Mouse (Mus musculus) thymus, adult 18-20 months (tissue): ENCODE results near the gene Atp2c2.

ENCODE experiments used
- DNase-seq, 2 experiments: peaks; one replicate each; pipeline ENCODE4 v3.0.0; 2022; ENCODE audit warnings: mixed read lengths in 2 of 2

The Atp2c2 gene

GRCm38 (mm10) chr8:119755238-119756146 is 55.7 kb downstream of the Atp2c2 start:
- DNase-seq: no peak

GRCm38 (mm10) chr8:119756147-119756461 is 56.3 kb downstream of the Atp2c2 start:
- DNase-seq: no peak

- no peak for DNase-seq
These were observed 56.7 kb downstream of the Atp2c2 start for GRCm38 (mm10) chr8:119756538-119756937.

- DNase-seq: no peak
These were observed 61.9 kb downstream of the Atp2c2 start for GRCm38 (mm10) chr8:119761692-119762091.

- no peak for DNase-seq
These were observed 62.7 kb downstream of the Atp2c2 start for GRCm38 (mm10) chr8:119762226-119763220.

DNA sequence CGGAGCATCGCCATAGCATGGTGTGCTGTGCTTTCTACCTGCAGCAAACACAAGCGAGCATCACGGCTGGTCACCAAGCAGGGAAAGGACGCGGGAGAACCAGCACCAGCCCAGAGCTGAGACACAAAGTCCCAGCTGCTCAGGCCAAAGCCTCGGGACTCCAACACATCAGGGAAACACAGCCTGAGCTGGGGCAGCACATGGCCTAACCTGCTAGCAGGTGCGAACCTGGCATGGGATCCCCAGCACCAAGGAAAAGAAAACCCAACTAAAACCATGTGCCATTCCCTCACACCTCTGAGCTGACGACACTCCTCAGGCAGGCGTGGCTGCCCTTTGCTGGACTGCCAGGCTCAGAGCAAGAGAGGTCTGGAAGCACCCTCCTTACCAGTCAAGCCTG is 65.5 kb downstream of the Atp2c2 start:
- DNase-seq: no peak

DNA sequence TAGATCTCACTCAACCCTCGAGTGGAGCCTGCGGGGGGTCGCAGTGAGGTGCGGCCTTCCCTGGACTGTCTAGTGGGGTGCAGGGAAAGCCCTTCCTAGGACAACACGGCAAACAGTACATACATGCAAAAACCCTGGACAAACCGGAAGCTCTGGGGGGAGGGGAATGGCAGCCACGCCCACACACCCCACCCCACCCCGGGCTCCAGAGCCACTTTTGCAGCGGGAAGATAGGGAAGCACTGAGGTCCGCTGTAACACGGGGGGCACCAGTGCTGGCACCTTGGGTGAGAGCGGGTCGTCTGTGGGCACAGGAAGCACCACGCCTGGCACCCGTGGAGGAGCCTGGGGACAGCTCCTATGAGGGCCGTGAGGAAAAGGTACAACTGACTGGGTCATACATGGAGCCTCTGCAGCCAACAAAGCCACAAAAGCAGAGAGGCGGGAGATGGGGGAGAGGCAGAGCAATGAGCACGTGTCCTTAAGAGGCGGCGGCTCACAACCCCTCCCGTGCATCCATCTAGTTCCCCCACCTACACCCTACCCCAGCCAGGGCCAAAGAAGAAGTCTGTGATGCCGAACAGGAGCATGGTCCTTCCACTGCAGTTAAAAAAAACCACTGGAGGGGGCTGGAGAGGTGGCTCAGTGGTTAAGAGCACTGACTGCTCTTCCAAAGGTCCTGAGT is 66.1 kb downstream of the Atp2c2 start:
- DNase-seq: no peak

GRCm38 (mm10) chr8:119776668-119777245 is 76.9 kb downstream of the Atp2c2 start:
- DNase-seq: no peak

DNA sequence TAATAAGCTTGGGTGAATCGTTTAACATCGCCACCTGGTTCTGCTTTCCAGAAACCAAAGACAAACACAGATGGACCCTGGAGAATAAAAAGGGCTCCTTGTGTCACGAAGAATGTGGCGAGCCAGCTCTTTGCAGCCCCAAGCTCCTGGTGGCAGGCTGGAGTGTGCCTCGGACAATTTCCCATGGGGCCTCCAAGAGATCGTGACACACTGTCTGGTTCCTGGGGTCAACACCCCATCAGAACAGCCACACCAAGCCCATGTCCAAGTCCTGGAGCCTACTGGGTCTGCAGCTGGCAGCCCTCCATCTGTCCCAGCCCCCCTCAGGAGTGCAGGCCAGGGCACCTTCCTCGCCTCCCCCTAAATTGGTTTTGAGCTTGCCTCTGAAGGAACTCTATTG is 78.0 kb downstream of the Atp2c2 start:
- no peak for DNase-seq

DNA sequence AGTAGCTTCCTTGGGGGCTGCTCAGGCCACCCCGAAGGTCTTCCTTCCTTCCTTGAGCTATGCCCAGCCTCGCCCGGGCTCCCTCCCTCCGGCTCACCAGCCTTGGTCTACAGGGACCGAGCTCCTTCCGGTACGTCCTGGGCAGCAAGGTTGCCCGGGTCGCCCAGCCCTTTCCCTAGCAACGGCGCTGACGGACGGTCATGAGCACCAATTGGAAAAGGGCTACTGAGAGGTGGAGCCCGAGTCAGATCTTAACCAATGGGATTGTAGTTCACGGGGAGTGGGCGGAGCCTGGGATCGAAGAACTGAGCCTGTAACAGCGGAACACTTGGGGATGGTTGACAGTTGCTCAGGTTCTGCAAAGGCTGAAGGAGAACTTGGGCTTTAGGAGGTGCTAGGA is 78.5 kb downstream of the Atp2c2 start, which contains the start of gene Tldc1:
Gene Tldc1, minus strand, starts transcription at position 154 of the 400 bp plus-strand sequence.
- peak; percentile 97 to 99 for DNase-seq

- peak; percentile 56 to 72 for DNase-seq
These were observed 79.4 kb downstream of the Atp2c2 start for GRCm38 (mm10) chr8:119779013-119779737.

DNA sequence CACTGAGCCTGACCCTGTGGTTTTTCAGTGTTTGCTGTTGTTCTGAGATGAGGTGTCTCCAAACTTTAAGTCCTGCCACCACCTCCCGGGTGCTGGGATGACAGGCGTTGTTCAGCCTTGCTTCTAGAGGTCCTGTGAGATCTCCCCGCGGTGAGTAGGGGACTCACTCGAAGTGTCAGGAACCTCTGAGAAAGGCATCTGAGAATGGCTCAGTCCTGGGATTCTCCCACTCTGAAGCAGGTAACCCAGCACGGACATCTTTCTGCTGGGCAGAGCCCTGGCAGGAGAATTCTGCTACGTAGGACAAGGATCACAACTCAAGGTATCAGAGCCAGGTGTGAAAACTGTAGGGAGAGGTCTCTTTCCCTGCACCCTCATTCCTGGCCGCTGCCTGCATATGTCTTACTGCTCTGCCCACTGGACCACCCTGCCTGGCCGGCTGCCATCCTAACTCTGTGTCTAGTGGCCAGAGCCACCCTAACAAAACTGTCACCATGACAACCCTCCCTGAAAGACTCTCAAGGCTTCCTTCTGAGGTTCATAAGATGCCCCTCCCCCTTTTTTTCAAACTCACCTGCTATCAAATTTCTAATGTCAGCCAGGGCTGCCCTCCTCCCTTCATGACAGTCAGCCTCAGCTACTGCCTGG is 80.7 kb downstream of the Atp2c2 start:
- no peak for DNase-seq

DNA sequence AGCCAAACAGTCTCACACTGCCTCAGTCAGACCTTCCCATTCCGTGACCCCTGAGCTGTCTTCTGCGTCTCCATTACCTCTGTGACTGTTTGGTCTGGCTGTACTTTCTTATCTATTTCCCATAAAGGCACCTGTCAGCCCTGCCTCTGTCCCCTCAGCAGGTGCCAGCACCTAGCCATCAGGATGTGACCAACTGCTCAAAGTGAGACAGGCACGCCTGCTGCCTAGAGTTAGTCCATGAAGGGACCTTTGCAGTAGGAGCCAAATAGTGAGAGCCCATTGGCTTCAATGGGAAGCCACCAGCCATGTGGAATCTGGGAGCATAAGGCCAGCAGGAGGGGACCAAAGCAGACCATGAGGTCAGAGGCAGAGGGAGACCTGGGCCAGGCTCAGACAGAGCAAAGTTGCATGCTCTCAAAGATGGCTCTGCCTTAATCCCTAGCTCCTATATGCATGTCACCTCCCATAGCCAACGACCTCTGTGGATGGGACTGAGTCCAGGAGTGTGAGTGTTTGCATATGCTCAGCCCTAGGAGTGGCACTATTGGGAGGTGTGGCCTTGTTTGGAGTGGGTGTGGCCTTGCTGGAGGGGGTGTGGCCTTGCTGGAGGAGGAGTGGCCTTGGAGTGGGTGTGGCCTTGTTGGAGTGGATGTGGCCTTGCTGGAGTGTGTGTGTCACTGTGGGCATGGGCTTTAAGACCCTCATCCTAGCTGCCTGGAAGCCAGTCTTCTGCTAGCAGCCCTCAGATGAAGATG is 81.5 kb downstream of the Atp2c2 start:
- no peak for DNase-seq

DNA sequence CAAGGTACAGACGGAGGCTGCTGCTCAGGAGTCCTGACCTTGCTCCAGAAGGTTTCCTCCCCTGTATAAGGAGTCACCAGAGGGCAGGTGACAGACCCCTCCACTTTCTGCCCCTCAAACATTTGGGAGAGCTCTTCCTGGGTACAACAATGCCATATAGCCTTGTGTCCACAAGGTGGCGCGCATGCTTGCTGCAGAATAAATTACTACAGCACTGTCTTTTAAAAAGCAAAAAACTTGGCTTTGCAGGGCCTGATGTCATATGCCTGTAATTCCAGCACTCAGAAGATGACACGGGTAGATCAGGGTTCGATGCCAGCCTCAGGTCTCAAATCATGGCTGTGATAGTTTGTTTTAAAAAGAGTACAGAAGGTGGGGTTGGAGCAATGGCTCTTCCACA is 82.9 kb downstream of the Atp2c2 start:
- peak; percentile 38 to 66 for DNase-seq

DNA sequence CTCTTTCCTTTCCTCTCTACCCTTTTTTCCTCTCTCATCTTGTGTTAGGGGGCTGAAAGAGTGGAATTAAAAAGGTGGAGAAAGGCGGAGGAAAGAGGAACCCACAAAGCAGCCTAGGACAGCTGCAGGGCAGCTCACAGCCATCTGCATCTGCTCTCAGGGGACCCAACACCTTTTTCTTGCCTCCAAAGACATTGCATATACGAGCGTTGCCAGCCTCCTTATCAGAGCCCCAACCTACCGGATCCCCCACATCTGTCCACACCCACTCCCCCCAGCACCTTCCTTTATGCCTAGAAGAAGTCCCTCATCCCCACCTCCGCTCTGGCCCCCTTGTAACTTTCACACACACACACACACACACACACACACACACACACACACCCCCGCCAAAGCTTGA is 83.8 kb downstream of the Atp2c2 start:
- DNase-seq: no peak

- peak; percentile 51 to 67 for DNase-seq
These were observed 84.3 kb downstream of the Atp2c2 start for GRCm38 (mm10) chr8:119784141-119784574.

GRCm38 (mm10) chr8:119784676-119785075 is 84.9 kb downstream of the Atp2c2 start:
- DNase-seq: no peak

- no peak for DNase-seq
These were observed 86.1 kb downstream of the Atp2c2 start for GRCm38 (mm10) chr8:119785764-119786405.

DNA sequence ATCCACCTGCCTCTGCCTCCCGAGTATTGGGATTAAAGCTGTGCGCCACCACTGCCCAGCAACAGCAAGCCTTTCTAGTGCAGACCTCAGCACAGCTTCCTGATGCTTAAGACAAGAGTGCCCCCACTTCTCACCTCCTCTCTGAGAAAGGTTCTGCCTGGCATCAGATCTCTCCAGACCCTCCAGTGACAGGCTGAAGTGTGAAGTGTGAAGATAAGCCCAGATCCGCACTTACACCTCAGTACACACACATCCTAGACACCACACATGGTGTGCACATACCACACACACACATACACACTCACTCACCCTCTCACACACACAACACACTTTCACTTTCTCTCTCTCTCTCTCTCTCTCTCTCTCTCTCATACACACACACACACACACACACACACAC is 87.1 kb downstream of the Atp2c2 start:
- no peak for DNase-seq

DNA sequence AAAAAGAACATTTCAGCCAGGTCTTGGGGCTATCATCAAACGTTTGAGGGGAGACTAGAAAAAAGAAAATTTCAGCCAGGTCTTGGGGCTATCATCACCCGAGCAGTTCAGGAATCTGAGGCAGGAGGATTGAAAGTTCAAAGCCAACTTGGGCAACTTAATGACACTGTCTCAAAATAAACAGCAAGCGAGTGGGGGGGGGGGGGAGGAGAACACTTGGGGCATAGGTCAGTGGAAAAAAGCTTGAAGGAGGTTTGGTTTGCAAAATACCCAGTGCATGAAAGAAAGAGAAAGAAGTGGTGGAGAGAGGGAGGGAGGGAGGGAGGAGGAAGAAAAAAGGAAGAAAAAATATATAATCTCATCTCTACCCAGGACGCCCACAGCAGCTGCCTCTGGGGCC is 87.5 kb downstream of the Atp2c2 start:
- no peak for DNase-seq
